Mouse (Mus musculus) E14TG2a.4 (cell line): ENCODE measurements around the gene Clic1.

Experiments used
- H3K27me3 ChIP-seq: 2 replicates; pipeline ENCODE4 v1.6.1; 2014; ENCODE audit warnings: low read length, control low read depth; ENCODE audit not compliant: insufficient read depth
- H3K36me3 ChIP-seq: 2 replicates; pipeline ENCODE4 v1.6.1; 2014; ENCODE audit warnings: low read length, control low read depth; ENCODE audit not compliant: insufficient read depth
- H3K4me1 ChIP-seq: replicated peaks from 2 replicates; pipeline ENCODE4 v1.6.1; 2014; ENCODE audit warnings: low read depth, low read length, control low read depth
- H3K4me3 ChIP-seq: replicated peaks from 2 replicates; pipeline ENCODE4 v1.5.1; 2014; ENCODE audit warnings: mild to moderate bottlenecking, low read length
- H3K9me3 ChIP-seq: 2 replicates; pipeline ENCODE4 v1.6.1; 2014; ENCODE audit warnings: low read length, control low read depth
- CTCF ChIP-seq: conservative IDR thresholded peaks from 2 replicates; pipeline ENCODE4 v1.5.1; 2014; ENCODE audit warnings: low read length
- NANOG ChIP-seq: IDR thresholded peaks from 2 replicates; pipeline ENCODE4 v1.6.1; 2014; ENCODE audit warnings: borderline replicate concordance, low read length, mixed read lengths
- POU5F1 ChIP-seq: IDR thresholded peaks from 2 replicates; pipeline ENCODE4 v1.6.1; 2014; ENCODE audit warnings: low read length, borderline replicate concordance

Clic1 gene

GRCm38 (mm10) chr17:35017706-35018030 lies 32.1 kb upstream of the Clic1 start:
- no peak for TF ChIP-seq POU5F1
- H3K9me3 ChIP-seq: no peaks in the 10 kb centered on the region
- no peak overlapping the region for H3K4me3 ChIP-seq
- 0 out of 2 replicates have a peak, but pooled peaks cover 5% of the 10 kb centered on the region for H3K27me3 ChIP-seq
- peaks cover 52% of the 10 kb centered on the region for H3K36me3 ChIP-seq
- peaks cover 94% of the 10 kb centered on the region for H3K4me1 ChIP-seq

- Histone ChIP-seq H3K4me3 (no peak overlapping the region), H3K4me1 (peaks cover 91% of the 10 kb centered on the region), H3K27me3 (0 out of 2 replicates have a peak, but pooled peaks cover 6% of the 10 kb centered on the region), H3K9me3 (no peaks in the 10 kb centered on the region), H3K36me3 (peaks cover 47% of the 10 kb centered on the region)
- TF ChIP-seq POU5F1 (no peak), CTCF (no peak)
Measured at GRCm38 (mm10) chr17:35018171-35018570, 31.6 kb upstream of the Clic1 start.

GRCm38 (mm10) chr17:35019894-35020293 lies 29.9 kb upstream of the Clic1 start:
- peaks cover 19% of the 10 kb centered on the region for H3K27me3 ChIP-seq
- no peak for TF ChIP-seq POU5F1
- no peak for TF ChIP-seq CTCF
- TF ChIP-seq NANOG: no peak
- H3K36me3 ChIP-seq: peaks cover 30% of the 10 kb centered on the region
- H3K9me3 ChIP-seq: no peaks in the 10 kb centered on the region
- H3K4me1 ChIP-seq: peaks cover 80% of the 10 kb centered on the region
- peak overlapping the region; percentile 13; the same call in 1 of the 2 replicates for H3K4me3 ChIP-seq

- peaks cover 19% of the 10 kb centered on the region for H3K27me3 ChIP-seq
- peaks cover 77% of the 10 kb centered on the region for H3K4me1 ChIP-seq
- no peaks in the 10 kb centered on the region for H3K9me3 ChIP-seq
- H3K4me3 ChIP-seq: no peak overlapping the region
- TF ChIP-seq CTCF: no peak
- no peak for TF ChIP-seq POU5F1
- TF ChIP-seq NANOG: no peak
- H3K36me3 ChIP-seq: peaks cover 24% of the 10 kb centered on the region
Measured at GRCm38 (mm10) chr17:35020551-35020950, 29.2 kb upstream of the Clic1 start.

- Histone ChIP-seq H3K4me1 (peaks cover 77% of the 10 kb centered on the region), H3K4me3 (peak overlapping the region; percentile 26; the same call in 1 of the 2 replicates)
Measured at GRCm38 (mm10) chr17:35021163-35021808, 28.5 kb upstream of the Clic1 start.

GRCm38 (mm10) chr17:35021842-35022477 lies 27.8 kb upstream of the Clic1 start:
- Histone ChIP-seq H3K4me1 (peaks cover 75% of the 10 kb centered on the region), H3K4me3 (peak overlapping the region; percentile 26; the same call in 1 of the 2 replicates), H3K27me3 (peaks cover 22% of the 10 kb centered on the region), H3K36me3 (peaks cover 9% of the 10 kb centered on the region), H3K9me3 (no peaks in the 10 kb centered on the region)
- TF ChIP-seq POU5F1 (no peak), NANOG (no peak), CTCF (no peak)

More at GRCm38 (mm10) chr17:35021163-35021808, 28.5 kb upstream of the Clic1 start:
- Histone ChIP-seq H3K9me3 (no peaks in the 10 kb centered on the region), H3K27me3 (peaks cover 22% of the 10 kb centered on the region), H3K36me3 (peaks cover 16% of the 10 kb centered on the region)
- TF ChIP-seq CTCF (peak; percentile 93), NANOG (no peak)

- Histone ChIP-seq H3K4me3 (no peak overlapping the region), H3K36me3 (peaks cover 3% of the 10 kb centered on the region; the same call in 1 of the 2 replicates), H3K9me3 (no peaks in the 10 kb centered on the region), H3K27me3 (peaks cover 22% of the 10 kb centered on the region), H3K4me1 (peaks cover 75% of the 10 kb centered on the region)
- no peak for TF ChIP-seq POU5F1
- no peak for TF ChIP-seq CTCF
- TF ChIP-seq NANOG: no peak
Measured at GRCm38 (mm10) chr17:35022541-35023060, 27.2 kb upstream of the Clic1 start.

GRCm38 (mm10) chr17:35023221-35023620 lies 26.5 kb upstream of the Clic1 start:
- H3K36me3 ChIP-seq: no peaks in the 10 kb centered on the region
- no peaks in the 10 kb centered on the region for H3K9me3 ChIP-seq
- no peak for TF ChIP-seq POU5F1
- no peak for TF ChIP-seq NANOG
- no peak for TF ChIP-seq CTCF
- H3K4me1 ChIP-seq: peaks cover 75% of the 10 kb centered on the region
- H3K27me3 ChIP-seq: peaks cover 22% of the 10 kb centered on the region
- H3K4me3 ChIP-seq: no peak overlapping the region
